Mouse (Mus musculus): Measurements from ENCODE around the gene Gphb5.

Gene Gphb5

DNA sequence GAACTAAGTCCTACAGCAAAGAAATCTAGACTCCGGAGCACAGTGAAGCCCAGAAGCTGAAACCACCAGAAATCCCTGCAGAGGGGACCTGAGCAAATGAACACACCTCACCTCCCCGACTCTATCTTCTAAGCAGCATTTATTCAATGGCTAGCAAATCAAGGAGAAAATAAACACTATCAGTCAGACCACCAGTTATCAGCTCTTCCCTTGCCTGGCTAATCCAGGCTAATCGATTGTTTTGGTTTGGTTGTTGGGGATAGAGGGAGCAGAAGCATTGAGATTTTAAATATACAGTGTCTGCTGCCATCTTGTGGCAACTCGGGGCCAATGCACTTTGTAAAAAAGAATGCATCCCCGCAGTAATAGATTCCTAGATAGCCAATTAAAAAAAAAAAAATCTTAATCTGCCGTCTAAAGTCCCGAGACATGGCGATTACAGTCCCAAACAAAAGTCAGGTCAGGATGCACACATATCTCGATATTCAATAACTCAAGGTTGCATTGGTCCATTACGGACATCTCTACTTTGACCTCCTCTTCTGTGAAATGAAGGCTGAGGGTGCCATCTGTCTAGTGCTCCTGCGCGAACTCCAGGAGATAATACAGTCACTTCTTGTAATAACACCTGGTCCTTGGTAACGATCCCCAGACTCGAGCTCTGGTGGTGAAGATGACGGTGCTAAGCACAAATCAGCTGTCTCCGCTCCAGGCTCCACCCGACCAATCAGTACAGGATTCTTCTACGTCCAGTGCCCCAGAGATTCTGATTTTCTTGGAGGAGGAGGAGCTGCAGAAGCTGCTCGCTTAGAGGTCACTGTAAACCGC, 27.1 kb downstream of the Gphb5 start:
- peak in 1 of 2 experiments; percentile 40 for DNase-seq

DNA sequence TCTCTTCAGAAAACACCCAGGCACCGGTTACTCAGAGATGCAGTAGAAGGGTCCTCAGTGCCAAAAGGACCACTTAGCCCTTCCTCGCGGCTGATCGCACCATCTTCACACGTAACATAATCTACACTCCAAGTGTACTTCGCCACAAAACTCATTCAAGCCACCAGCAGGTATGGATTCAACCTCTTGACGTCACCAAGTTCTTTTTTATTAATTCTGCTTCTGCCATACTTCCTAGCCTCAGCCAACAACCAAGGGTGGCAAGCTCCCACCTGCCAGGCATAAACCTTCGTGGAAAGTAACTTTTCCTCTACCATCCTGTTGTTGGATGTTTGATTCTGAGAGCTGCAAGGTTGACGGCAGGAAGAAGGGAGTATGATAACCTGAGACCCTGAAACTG, 28.1 kb downstream of the Gphb5 start:
- no peak for DNase-seq

- DNase-seq = no peak
Observed at GRCm38 (mm10) chr12:75387846-75388245, 28.7 kb downstream of the Gphb5 start.

DNA sequence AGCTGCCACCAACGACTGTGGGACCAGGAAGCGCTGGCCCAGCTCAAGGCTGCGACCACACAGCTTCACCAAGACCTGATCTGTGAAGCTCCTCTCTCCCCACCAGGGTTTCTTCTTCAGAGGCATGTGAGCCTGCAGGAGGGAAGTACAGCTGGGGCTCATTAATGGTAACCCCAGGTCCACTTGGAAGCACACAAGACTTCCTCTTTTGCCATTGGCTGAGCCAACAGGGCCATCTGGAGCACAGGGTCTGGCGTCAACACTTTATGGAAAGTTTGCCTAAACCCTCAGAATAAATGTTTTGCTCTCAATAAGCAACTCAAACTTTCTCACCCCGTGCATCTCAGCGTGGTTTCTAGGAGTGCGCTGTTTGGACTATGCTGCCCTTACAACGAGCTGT, 29.4 kb downstream of the Gphb5 start:
- no peak for DNase-seq

DNA sequence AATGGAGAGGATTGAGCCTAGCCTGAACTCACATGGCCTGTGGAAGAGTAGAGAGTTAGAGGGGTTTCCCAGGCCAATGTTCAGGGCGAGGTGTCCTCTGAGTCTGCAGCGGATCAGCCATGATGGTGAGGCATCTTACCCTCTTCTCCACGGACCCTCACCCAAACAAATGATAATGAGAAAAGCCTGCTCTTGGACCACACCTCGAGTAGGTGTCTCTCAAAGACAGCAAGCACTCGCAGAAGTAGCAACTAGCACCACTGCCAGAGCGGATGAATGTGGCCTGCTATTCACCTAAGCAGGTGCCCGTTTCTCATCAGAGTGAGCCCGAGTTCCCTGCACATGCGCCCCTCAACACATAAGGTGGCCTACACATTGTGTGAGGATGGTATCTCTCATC, 29.9 kb downstream of the Gphb5 start:
- DNase-seq = no peak

DNA sequence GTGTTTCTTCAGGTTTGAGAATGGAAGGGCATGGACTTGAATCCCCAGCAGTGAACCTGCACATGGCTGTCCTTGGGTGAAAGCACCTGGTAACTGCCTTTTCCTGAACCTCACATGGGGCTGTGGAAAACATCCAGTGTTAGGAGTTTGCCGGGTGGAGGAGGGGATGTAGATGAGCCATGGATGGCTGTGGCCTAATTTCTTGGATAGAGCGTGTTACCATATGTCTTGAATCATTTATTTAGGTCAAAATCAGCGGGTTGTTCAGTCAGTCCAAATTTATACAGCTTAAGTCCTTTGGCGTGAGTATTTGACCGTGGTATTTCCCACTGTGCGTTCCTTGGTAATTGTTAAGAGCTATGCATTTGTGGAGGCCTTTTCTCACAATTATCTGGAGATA, 40.5 kb downstream of the Gphb5 start:
- DNase-seq = no peak

- no peak for DNase-seq
Observed at GRCm38 (mm10) chr12:75375060-75375459, 41.5 kb downstream of the Gphb5 start.

GRCm38 (mm10) chr12:75374437-75374836, 42.1 kb downstream of the Gphb5 start:
- no peak for DNase-seq

DNA sequence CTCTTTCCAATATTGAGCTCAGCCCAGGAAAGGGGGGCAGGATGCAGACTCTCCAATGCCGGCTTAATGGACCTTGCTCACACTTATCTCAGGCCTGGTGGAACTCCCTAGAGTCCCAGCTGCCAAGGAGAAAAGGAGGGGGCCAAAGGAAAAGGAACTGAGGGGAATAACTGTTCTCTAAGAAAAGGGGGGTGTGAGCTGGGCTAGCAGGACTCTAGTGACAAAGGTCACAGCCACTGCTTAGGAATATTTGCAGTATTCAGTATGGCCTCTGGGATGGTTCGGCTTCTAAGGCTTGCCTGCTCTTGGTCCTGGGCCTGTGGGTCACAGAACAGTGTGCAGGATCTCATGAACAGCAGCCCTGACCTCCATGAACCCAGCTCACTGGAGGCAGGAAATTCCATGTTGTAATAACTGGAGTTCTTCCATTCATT, 47.1 kb downstream of the Gphb5 start:
- peak; percentile 15 to 32 for DNase-seq

DNA sequence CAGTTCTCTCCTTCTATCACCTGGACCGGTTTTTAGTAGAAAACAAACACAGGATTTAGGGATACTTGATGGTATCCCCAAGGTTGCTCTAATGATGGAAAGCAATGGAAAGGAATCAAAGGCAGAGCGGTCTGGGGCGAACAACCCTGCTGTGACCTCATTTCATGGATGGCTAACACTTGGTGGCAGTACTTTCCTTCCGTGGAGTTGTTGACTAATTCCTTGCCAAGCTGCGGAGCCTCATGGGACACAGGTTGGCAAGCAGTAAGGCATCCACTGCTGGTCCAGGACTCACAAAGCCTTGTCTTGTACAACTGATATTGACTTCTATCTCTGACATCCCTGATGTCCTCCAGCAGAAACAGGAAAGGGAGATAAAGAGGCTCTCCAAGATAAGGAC, 48.1 kb downstream of the Gphb5 start:
- DNase-seq = no peak

DNA sequence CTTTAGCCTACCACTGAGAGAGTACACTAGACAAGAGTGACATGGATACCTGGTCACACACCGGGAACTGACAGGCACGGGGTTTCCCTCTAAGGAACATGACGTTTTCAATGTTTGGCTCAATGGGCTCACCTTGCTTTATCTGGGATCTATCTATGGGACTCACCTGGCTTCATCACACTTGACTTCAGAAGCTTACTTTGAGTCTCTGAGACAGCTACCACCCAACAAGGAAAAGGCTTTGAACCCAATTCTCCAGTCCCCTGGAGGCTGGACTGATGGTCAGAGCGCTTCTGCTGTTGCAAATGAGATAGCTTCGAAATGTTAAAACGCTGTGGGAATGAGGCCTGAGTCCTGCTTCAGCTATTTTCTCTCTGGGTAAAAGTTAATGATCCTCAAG, 49.2 kb downstream of the Gphb5 start:
- no peak for DNase-seq

DNA sequence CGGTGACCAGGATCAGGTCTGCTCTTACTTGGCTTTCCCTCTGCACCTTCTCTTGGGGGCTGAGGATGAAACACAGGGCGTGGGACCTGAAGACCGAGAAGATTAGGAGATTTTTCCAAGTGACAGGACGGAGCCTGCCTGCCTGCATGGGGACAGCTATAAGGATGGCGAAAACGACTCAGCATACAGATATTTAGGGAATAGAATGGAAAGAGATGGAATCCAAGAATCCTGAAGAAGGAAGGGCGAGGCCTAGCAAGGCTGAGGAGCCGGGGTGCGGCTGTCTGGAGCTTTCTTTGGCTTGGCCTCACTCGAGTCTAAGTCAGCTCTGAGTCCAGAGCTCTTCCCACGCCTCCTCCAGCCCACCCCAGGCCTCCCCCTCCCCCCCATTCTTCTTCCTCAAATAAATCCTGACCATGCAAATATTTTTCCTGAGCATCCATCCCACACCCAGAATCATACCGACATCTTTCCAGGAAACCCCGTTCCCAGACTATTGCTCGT, 50.9 kb downstream of the Gphb5 start:
- no peak for DNase-seq

- DNase-seq = no peak
Observed at GRCm38 (mm10) chr12:75364416-75364815, 52.2 kb downstream of the Gphb5 start.

GRCm38 (mm10) chr12:75362456-75362855, 54.1 kb downstream of the Gphb5 start:
- no peak for DNase-seq

Measured in kidney, adult 8-10 months (tissue).